In the genomic region with DNA sequence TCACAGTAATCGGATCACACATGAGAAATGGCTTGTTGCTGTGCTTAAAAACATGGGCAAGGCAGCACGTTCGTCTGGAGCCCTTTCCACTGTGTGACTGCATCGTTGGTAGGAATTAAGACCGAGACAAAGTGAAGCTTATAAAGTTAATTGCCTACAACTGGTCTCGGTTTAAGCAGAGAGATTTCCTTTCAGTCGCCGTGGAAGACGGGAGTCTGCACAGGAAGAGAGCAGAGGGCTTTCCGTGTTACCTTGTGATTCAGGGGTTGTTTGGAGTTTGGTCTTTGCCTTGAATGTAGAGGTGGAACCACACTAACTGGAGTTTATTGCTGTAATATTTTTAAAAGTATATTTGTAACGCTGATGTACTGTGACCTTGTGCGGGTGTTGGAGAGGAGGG, we compare ENCODE assay signal across 15 mouse cellular contexts. TPM values are rescaled to one million over a fixed set of nuclear protein-coding genes. Genes with fewer than 3 reads are reported as not detected.
DNase-seq lines count a peak whose midpoint lies in the region; ATAC-seq and TF ChIP-seq lines count a peak whose summit lies in the region.
"Had no signal": no experiment of that assay in that cellular context is flagged by ENCODE, and none has a peak within 500 bp of the region (broad histone marks: within the 10 kb centered on the region; RNA-seq: fewer than 3 reads in every experiment).

No protein-coding gene starts in this region.

- TF ChIP-seq CTCF in gastrocnemius, adult 2 months (IDR thresholded peaks at IDR 0.05): no peak
- TF ChIP-seq CTCF in intestine, postnatal 0 days (IDR thresholded peaks at IDR 0.05; ENCODE audit: low read depth): no peak

- no peak for DNase-seq in gastrocnemius, adult 2 months
- no peak for DNase-seq in gastrocnemius, adult 18-20 months (ENCODE audit: low spot score)
- no peak for DNase-seq in midbrain, embryonic 11.5 days (ENCODE audit: low spot score, missing footprints)
- no peak for DNase-seq in left cerebral cortex, adult 8-10 months (ENCODE audit: low spot score in 2 of 2)
- no peak for DNase-seq in cerebellum, postnatal 25 days
- DNase-seq: cerebellum, adult 11 months; thymus, postnatal 36 days had no signal

- WGBS in midbrain, embryonic 13.5 days: 51% methylated on average over 12 of the region's 12 CpGs
- 57% methylated on average over 12 of the region's 12 CpGs for WGBS in midbrain, embryonic 11.5 days
- 15% methylated on average over 12 of the region's 12 CpGs for WGBS in intestine, postnatal 0 days
- 15% methylated on average over 12 of the region's 12 CpGs for WGBS in neural tube, embryonic 15.5 days

- no peak overlapping the region for H3K27ac ChIP-seq in gastrocnemius, adult 2 months
- no peak overlapping the region for H3K27ac ChIP-seq in midbrain, embryonic 13.5 days
- H3K27ac ChIP-seq in midbrain, embryonic 11.5 days (ENCODE audit: low read depth, low read length): no peak overlapping the region
- no peak overlapping the region for H3K27ac ChIP-seq in intestine, postnatal 0 days (ENCODE audit: low read depth, low read length)
- no peak overlapping the region for H3K27ac ChIP-seq in neural tube, embryonic 15.5 days (replicated peaks)
- H3K27ac ChIP-seq: hindbrain, embryonic 10.5 days; liver, embryonic 12.5 days; stomach, embryonic 15.5 days had no signal

- intact Hi-C loops in gastrocnemius, adult 2 months (cut with DNase I): no loop called here

- no peaks in the 10 kb centered on the region for H3K9me3 ChIP-seq in midbrain, embryonic 13.5 days
- H3K9me3 ChIP-seq in midbrain, embryonic 11.5 days (ENCODE audit: control insufficient read depth, low read length): no peaks in the 10 kb centered on the region
- no peaks in the 10 kb centered on the region for H3K9me3 ChIP-seq in intestine, postnatal 0 days (ENCODE audit: control insufficient read depth)
- H3K9me3 ChIP-seq in neural tube, embryonic 15.5 days (replicated peaks): no peaks in the 10 kb centered on the region
- H3K9me3 ChIP-seq: hindbrain, embryonic 10.5 days; liver, embryonic 12.5 days; stomach, embryonic 15.5 days had no signal

- H3K4me2 ChIP-seq in midbrain, embryonic 13.5 days (replicated peaks): 0 out of 2 replicates have a peak overlapping the region, but pooled peaks have one; percentile 3
- H3K4me2 ChIP-seq in midbrain, embryonic 11.5 days: no peak overlapping the region
- H3K4me2 ChIP-seq in intestine, postnatal 0 days (replicated peaks; ENCODE audit: low read depth): peak overlapping the region; percentile 46
- H3K4me2 ChIP-seq in neural tube, embryonic 15.5 days: peak overlapping the region; percentile 46
- H3K4me2 ChIP-seq: liver, embryonic 12.5 days; stomach, embryonic 15.5 days had no signal

- ATAC-seq in midbrain, embryonic 13.5 days: no peak
- ATAC-seq in midbrain, embryonic 11.5 days (ENCODE audit: low FRiP score): no peak
- ATAC-seq in intestine, postnatal 0 days: no peak
- ATAC-seq in neural tube, embryonic 15.5 days (ENCODE audit: low FRiP score): no peak
- ATAC-seq: liver, embryonic 12.5 days; lung, postnatal 0 days; Patski had no signal

- peaks cover 7% of the 10 kb centered on the region; the same call in 1 of the 2 replicates for H3K27me3 ChIP-seq in midbrain, embryonic 13.5 days
- no peaks in the 10 kb centered on the region for H3K27me3 ChIP-seq in midbrain, embryonic 11.5 days (ENCODE audit: control insufficient read depth, insufficient read depth, low read length)
- H3K27me3 ChIP-seq in intestine, postnatal 0 days (replicated peaks; ENCODE audit: control insufficient read depth, insufficient read depth, low read length): 0 out of 2 replicates have a peak, but pooled peaks cover 3% of the 10 kb centered on the region
- no peaks in the 10 kb centered on the region for H3K27me3 ChIP-seq in neural tube, embryonic 15.5 days (replicated peaks)
- H3K27me3 ChIP-seq: Patski; stomach, embryonic 15.5 days had no signal

- peaks cover 7% of the 10 kb centered on the region; the same call in 1 of the 2 replicates for H3K36me3 ChIP-seq in midbrain, embryonic 13.5 days
- H3K36me3 ChIP-seq in midbrain, embryonic 11.5 days (ENCODE audit: control insufficient read depth, insufficient read depth, low read length): no peaks in the 10 kb centered on the region
- H3K36me3 ChIP-seq in intestine, postnatal 0 days (ENCODE audit: control insufficient read depth, insufficient read depth): no peaks in the 10 kb centered on the region
- H3K36me3 ChIP-seq in neural tube, embryonic 15.5 days: no peaks in the 10 kb centered on the region
- H3K36me3 ChIP-seq: liver, embryonic 12.5 days; stomach, embryonic 15.5 days had no signal

- H3K4me1 ChIP-seq in midbrain, embryonic 13.5 days (replicated peaks): peaks cover 8% of the 10 kb centered on the region
- peaks cover 4% of the 10 kb centered on the region; the same call in 1 of the 2 replicates for H3K4me1 ChIP-seq in midbrain, embryonic 11.5 days (ENCODE audit: control insufficient read depth, insufficient read depth, low read length)
- 0 out of 2 replicates have a peak, but pooled peaks cover 2% of the 10 kb centered on the region for H3K4me1 ChIP-seq in intestine, postnatal 0 days (replicated peaks; ENCODE audit: control insufficient read depth, insufficient read depth, low read length)
- H3K4me1 ChIP-seq in neural tube, embryonic 15.5 days: peaks cover 12% of the 10 kb centered on the region
- H3K4me1 ChIP-seq: liver, embryonic 12.5 days; stomach, embryonic 15.5 days had no signal

- peak overlapping the region; percentile 58 for H3K4me3 ChIP-seq in gastrocnemius, adult 2 months
- H3K4me3 ChIP-seq in midbrain, embryonic 13.5 days (replicated peaks): no peak overlapping the region
- H3K4me3 ChIP-seq in midbrain, embryonic 11.5 days (ENCODE audit: low read depth, low read length): no peak overlapping the region
- H3K4me3 ChIP-seq in intestine, postnatal 0 days (ENCODE audit: low read depth, low read length): 0 out of 2 replicates have a peak overlapping the region, but pooled peaks have one; percentile 1
- H3K4me3 ChIP-seq in neural tube, embryonic 15.5 days (replicated peaks): no peak overlapping the region; the same call in 1 of the 2 replicates
- H3K4me3 ChIP-seq: hindbrain, embryonic 10.5 days; liver, embryonic 12.5 days; stomach, embryonic 15.5 days had no signal

- H3K9ac ChIP-seq in midbrain, embryonic 13.5 days (replicated peaks): no peak overlapping the region
- no peak overlapping the region for H3K9ac ChIP-seq in midbrain, embryonic 11.5 days (ENCODE audit: low read length)
- no peak overlapping the region for H3K9ac ChIP-seq in intestine, postnatal 0 days (ENCODE audit: low read depth, low read length)
- 0 out of 2 replicates have a peak overlapping the region, but pooled peaks have one; percentile 6 for H3K9ac ChIP-seq in neural tube, embryonic 15.5 days (replicated peaks)
- H3K9ac ChIP-seq: liver, embryonic 12.5 days; stomach, embryonic 15.5 days had no signal

RNA-seq across cellular contexts. Expression of gene Cadm1, which starts 15.7 kb away (rescaled TPM):
- total RNA-seq in gastrocnemius, adult 2 months (2021): 1 to 10 TPM; 3.1 to 4.9 TPM
- 1 to 10 TPM; 4.2 to 8.0 TPM for total RNA-seq in gastrocnemius, adult 18-20 months (2021)
- 138 and 156 TPM in 2 replicates for polyA plus RNA-seq in midbrain, embryonic 13.5 days (2015; fragmentation: Nextera tagmentation; extraction: Ambion mirVana)
- 87.3 and 90.9 TPM in 2 replicates for polyA plus RNA-seq in midbrain, embryonic 11.5 days (2014; fragmentation: Nextera tagmentation; extraction: Ambion mirVana)
- polyA plus RNA-seq in intestine, postnatal 0 days (2015; fragmentation: Nextera tagmentation; extraction: Ambion mirVana): 20.1 and 20.9 TPM in 2 replicates
- polyA plus RNA-seq in neural tube, embryonic 15.5 days (2015; fragmentation: Nextera tagmentation; extraction: Ambion mirVana): 146 and 157 TPM in 2 replicates
- total RNA-seq in left cerebral cortex, adult 8-10 months (2022): 100 to 1,000 TPM; 218 to 230 (median 223) TPM

Comparison
In these comparisons a context has a peak if more than half of its experiments do, and no peak if none do; other contexts are left out.
1. H3K4me3 ChIP-seq: peak in gastrocnemius, adult 2 months (single experiment) and intestine, postnatal 0 days (single experiment); none in midbrain, embryonic 13.5 days (single experiment), midbrain, embryonic 11.5 days (single experiment) and neural tube, embryonic 15.5 days (single experiment).